In the genomic region with DNA sequence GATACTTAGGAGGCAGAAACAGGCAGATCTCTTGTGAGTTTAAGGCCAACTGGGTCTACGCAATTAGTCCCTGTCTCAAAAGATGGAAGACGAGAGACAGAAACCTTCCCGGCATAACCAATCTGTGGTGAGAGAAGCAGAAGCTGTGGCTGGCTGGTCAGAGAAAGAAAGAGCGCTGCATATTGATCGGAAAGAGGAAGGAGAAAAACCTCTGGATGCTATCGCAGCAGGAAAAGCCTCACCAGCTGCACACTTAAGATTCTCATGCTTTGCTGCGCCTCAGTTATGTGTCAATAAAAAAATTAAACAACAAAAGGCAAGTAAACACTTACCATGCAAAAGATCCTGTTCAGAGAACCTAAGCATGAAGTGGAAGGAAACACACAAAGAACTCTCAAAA, we compare ENCODE assay signal across 1 mouse cellular context.
TF ChIP-seq lines count a peak whose summit lies in the region.

No protein-coding gene starts in this region.

TF ChIP-seq in CH12.LX, 34 proteins besides CTCF, POLR2A, EP300 and RAD21 (continued from another document):
- TF ChIP-seq USF2 (conservative IDR thresholded peaks at IDR 0.05; ENCODE audit: low read depth, low read length): no peak
- no peak for TF ChIP-seq MAFK (IDR thresholded peaks at IDR 0.05; ENCODE audit: insufficient replicate concordance, low read length)
- TF ChIP-seq ZKSCAN1 (IDR thresholded peaks at IDR 0.05; ENCODE audit: borderline replicate concordance, low read depth, low read length): no peak
- TF ChIP-seq IRF4 (IDR thresholded peaks at IDR 0.05; ENCODE audit: low read depth, low read length): no peak
- TF ChIP-seq MEF2A (IDR thresholded peaks at IDR 0.05; ENCODE audit: borderline replicate concordance, low read depth, low read length): no peak
- no peak for TF ChIP-seq TCF12 (IDR thresholded peaks at IDR 0.05; ENCODE audit: low read depth, low read length)
- TF ChIP-seq MAX (IDR thresholded peaks at IDR 0.05; ENCODE audit: low read length): no peak
- no peak for TF ChIP-seq KAT2A (IDR thresholded peaks at IDR 0.05; ENCODE audit: insufficient replicate concordance, low read length)
- no peak for TF ChIP-seq POLR2AphosphoS2 (IDR thresholded peaks at IDR 0.05; ENCODE audit: low read depth, low read length)
- TF ChIP-seq ETS1 (conservative IDR thresholded peaks at IDR 0.05; ENCODE audit: low read depth, low read length): no peak
